Mouse (Mus musculus) heart, adult 8-10 months (tissue): ENCODE measurements around the gene Eif3g. TPM values are rescaled to one million over a fixed set of nuclear protein-coding genes. Genes with fewer than 3 reads are reported as not detected.

Experiments used
- DNase-seq: peaks from one replicate; pipeline ENCODE4 v3.0.0; 2022; ENCODE audit warnings: low spot score
- total RNA-seq, 4 experiments: library from RNA; stranded (reverse); gene quantifications; 2 replicates each; pipeline ENCODE4 v1.2.4; 2022

The Eif3g gene
- 100 to 1,000 TPM; 106 to 121 (median 110) TPM for total RNA-seq

DNA sequence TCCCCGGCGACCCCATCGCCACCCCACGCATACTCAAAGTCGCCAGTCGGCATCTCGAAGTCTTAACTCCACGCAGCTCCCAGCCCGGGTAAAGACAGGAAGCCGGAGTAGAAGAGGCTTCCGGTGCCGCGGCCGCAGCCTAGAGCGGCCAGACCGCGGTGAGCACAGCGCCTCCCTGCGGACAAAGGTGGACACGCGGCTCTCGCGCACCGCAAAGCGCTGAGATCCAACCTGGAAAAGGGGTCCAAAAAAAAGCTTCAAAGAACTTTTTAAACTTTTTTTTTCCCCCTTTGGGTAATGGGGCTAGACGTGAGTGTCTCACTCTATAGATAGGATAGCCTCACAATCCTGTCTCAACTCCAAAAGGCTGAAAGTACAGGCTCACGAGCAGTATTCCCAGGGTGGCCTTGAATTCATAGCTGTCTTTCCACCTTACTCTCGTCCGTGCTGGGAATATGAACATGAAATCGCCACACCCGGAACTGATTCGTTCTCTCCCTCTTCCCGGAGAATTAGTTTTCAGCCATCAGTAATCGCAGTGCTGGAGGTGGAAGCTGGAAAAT is at the start of gene Eif3g:
Gene Eif3g, minus strand, starts transcription at position 113 of the 563 bp plus-strand sequence.
- peak; percentile 83 for DNase-seq

DNA sequence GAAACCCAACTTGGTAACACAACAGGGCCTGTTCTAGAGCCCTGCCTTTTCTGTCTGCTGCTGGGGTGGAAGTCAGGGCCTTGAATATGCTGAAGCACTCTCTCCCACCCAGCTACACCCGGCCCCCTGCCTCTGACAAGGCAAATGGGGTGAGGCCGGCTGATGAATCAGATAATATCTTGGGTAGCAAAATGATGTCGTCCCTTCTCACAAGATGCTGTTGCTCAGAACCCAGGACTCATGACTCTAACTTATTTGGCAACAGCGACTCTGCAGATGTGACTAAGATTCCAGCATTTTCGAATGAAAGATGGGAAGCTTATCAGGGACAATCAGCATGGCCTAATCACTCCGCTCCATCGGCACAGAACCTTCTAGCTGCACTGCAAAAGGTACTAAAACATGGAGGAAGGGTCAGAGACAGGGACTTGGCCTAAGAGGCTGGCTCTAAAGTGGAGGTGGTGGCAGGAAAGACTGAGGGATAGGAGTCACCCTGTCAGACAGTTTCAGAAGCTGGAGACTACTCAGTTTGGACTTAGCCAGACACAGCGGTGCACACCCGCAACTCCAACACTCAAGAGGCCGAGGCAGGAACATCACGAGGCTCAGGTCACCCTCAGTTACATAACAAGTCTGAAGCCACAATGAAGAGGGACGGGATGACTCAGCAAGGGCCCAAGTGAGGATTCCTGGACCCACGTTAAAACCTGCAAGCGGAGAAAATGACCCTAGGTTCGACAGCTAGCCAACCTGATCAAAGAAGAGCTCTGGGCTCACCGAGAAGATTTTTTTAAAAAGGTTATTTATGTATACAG is 47.9 kb upstream of the Eif3g start:
- no peak for DNase-seq

DNA sequence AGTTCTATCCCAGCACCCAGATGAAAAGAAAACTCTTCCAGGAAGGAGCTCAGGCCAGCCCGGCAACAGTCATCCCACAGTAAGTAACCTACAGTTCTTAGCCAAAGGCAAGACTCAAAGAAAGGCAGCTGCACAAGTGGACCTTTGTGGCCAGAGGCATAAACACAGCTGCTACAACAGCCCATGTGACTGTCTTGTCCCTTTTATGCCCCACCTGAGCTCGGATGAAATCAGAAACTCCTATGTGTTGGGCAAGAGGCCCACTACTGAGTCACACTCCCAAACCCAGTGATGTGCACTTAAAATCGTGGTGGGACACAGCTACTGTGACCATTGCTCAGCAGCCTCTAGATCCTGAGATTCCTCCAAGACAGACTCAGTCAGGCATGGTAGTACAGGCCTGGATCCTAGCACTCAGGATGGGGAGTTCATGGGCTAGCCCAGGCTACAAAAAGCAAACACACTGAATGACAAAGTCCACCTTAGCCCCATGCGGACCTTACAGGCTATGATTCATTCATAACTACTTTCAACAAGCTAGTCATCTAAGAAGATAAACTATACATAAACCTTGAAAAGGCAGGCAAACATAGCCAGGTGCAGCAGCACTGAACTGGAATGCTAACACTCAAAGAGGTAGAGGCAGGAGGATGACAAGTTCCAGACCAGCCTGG is 46.4 kb upstream of the Eif3g start:
- DNase-seq: no peak

DNA sequence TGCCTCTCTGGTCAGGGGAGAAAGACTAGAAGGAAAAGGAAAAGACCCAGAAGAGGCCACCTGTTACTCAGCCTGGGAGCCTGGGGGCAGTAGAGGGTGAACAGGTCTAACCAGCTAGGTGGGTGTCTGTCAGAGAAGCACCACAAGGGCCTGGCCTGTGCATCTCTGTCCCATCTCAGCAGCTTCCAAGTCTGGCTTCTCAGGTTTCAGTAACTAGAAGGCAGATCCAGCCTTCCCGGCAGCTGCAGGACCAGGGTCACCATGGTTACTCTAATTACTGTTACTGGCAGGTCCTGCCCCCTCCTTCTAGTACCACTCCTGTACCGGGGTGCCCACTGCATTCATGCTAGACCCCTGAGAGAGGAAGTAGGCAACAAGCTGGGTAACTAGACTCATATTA is 45.5 kb upstream of the Eif3g start:
- DNase-seq: no peak

DNA sequence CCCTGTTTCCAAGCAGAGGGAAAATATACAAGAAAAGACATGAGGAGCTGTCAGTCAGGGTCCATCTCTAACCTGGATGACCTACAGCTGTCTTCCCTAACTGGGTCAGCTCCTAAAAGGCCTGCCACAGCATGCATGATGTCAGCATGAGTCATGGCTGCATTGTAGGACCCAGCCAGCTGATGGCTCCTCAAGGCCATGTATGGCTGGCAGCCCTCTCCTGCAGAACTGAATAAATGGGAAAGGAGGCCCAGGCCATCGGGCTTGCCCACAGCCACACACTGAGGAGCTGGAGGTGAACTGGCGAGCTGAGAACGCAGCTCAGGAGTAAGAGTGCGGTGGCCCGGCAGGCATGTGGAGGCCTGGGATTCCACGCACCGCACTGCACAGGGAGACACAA is 45.0 kb upstream of the Eif3g start:
- no peak for DNase-seq

DNA sequence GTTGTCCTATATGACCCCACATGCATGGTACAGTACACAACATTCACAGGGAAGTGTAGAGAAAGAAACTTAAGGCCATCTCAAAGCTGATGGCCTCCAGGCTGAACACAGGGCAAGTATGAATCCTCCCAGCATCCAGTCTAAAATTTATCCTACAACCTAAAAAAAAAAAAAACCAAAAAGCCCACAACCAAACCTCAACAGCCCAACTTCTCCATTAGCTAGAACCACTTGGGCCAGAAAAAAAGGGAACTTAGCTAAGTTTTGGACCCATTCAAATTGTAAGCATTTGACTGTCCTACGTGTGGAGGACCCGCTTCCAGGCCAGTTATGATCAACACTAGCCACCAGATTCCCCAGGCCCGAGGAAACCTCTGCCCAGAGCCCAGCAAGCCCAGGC is 24.8 kb upstream of the Eif3g start:
- DNase-seq: no peak

DNA sequence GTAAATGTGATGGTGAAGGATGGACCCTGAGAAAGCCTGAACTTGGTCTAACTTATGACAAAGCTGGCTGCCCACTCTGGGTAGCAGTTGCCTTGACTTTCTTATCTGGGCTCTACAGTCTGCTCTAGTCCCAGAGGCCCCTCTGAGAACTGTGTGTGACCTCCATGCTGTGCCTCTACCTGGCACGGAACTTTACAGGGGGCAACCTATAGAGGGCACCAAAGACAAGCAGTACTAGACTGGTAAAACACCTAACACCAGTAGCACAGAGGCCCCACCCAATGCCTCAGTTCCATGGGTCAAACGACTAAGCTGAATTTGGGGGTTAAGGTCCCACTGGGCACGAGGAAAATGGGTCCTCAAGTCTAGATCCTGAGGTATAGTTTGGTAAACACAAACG is 17.7 kb upstream of the Eif3g start:
- no peak for DNase-seq

DNA sequence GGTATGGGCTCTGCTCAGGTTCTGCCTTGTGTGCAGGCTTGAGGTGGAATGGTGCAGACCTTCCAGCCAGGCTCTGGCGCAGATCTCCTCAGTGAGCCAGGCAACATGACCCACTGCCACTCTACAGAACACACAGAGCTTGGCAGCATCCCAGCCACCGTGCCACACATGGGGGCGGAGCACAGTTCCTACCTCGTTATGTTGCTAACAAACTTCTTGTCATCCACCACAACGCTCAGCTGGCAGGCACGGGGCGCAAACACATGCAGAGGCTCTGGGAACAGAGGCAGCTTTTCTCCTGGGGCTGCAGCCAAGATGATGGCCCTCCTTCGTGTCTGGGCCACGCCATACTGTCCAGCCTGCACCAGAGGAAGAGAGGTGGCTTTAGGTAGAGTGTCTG is 11.5 kb upstream of the Eif3g start:
- no peak for DNase-seq

DNA sequence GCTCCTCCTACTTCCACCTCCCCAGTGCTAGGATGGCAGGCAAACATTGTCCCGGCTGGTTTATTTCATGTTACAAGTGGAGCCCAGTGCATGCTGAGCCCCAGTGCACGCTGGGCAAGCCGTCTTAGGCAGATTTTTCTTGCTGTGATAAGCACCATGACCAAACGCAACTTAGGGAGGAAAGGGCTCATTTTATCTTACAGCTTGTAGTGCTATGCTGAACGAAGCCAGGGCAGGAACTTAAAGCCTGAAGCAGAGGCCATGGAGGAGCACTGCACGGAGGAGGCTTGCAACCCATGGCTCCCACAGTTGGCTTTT is 3.7 kb upstream of the Eif3g start:
- no peak for DNase-seq

DNA sequence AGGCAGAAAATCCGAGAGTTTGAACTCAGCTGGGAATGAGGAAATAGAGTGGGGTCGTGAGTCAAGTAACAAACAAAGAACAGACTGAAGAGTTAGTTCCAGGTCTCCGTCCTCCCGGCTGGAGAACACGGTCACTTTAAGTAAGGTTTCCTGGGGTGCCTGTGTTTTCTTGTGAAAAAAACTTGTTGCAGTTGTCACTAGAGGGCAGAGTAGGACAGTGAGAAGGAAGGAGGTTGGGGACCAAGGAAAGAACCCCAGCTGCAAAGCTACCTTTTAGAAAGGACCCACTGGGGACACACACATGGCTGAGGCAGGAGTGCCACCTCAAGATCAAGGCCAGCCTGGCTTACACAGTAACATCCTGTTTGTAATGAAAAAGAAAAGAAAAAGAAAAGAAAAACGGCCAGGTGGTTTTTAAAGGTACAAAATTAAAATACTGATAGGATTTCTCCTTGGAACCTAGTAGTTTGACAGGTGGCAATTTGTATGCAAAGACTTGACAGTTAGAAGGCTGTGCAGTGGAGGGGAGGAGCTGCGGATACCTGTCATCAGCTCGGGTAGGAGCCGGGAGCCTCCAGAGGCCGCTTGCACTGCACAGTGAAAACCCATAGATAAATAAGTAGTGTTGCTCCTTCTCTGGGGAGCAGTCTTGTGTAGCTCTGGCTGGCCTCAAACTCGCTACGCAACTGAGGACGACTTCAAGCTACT is 3.2 kb upstream of the Eif3g start:
- DNase-seq: peak; percentile 68

DNA sequence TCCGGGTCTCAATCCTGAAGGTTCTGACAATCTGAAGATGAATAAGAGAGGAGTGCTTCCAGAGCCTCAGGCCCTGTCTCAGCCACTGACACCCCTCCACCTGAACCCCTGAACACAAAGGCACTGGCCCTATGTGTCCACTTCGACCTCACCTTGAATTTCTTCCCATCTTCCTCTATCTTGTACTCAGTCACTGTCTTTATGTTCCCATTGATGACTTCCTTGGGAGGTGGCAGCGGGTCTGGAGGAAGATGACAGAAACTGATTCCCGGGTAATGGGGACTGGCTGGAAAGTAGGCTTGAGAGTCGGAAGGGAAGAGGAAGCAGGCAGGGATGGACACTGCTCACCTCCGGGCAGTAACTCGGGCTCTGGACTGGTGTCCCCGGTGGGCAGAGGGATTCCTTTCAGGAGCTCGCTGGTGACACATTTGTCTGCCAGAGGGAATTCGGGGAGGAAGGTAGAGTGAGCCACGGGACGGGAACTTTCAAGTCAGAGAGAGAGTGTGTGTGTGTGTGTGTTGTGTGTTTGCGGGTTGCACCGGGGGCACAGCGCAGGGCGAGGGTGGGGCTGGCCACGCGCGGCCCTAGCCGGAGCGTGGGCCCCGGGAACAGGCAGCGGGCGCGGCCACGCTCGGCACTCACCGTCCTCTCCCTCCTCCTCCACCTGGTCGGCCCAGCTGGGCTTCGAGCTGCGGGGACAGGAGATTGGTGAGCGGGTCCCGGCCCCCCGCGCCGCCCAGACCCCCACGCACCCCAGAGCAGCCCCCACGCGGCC is 500 bp downstream of the Eif3g start:
- no peak for DNase-seq

DNA sequence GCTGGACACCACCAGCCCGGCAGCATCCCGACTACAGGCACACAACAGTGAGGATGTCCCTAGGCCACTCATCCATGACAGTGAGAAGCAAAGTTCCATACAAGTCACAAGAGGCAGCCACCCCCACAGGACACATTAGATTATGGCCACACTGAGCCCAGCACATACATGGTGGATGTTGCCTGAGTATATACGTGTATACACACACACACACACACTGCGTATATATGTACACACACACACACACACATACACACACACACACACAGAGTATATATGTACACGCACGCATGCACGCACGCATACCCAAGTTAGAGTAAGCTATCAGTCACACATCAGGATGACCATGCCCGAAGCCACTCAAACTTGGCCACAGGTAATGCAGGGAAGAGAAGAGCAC is 3.0 kb downstream of the Eif3g start:
- DNase-seq: no peak

DNA sequence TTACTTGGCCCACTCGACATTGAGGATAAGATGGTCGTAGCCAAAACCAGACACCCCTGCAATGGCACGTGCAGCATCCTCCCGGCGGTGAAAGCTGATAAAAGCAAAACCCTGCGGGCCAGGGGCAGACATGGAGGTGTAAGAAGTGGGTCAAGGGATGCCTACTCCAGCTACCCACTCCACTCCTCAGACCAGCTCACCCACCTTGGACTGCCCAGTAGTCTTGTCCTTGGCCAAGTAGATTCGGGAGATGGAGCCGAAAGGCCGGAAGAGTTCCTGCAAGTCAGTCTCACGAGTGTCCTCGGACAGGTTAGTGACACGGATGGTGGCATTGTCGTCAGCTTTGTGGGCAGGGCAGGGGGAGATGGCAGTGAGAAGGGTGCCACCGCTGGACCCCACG is 3.8 kb downstream of the Eif3g start:
- no peak for DNase-seq

DNA sequence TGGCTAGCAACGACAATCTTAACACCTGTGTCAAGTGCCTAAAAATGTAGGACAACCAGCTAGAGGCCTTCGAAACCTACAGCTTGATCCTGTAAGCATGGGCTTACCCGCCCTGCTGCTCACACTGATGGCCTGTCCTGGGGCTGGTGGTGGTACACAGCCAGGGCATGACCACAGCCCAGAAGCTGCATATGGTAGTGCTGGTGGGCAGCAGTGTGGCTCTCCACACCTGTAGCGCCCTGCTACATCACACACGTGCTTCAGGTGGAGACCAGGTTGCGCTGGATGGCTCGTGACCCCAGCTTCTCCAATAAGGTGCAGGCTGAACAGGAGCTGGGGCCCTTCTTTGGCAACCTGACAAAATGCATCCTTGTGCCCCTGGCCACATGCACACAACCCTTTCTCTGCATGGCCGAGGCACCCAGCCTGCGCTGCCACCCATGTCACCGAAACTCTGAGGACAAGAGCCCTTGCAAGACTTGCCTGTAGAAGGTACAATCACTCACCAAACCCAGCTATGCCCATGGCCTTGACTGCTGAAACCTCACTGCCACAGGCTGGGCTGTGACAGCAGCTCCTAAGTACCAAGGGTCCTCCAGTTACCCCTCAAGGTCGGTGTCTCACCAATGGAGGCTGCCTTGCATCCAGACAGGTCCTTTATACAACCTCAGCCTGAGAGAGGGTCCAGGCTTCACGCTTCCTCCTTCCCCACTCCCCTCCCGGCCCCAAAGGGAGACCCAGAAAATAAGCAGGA is 4.7 kb downstream of the Eif3g start:
- no peak for DNase-seq

DNA sequence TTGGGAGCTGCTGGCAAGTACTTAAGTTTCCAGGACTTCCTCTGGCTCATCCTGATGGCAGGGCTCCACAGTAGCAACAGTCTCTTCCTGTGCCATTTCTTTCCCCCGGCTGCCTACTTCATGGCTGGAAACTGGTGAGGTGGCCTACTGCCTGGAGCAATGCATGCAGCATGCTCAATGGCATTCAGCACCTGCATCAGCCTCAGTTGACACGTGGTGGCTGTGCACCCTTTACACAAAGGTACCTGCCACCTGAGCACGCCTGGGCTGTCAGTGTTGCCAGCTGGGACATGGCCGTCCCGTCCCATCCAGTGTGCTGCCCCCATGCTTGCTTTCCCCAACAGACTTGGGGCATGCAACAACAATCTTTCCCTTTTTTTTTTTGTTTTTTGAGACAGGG is 5.4 kb downstream of the Eif3g start:
- no peak for DNase-seq

DNA sequence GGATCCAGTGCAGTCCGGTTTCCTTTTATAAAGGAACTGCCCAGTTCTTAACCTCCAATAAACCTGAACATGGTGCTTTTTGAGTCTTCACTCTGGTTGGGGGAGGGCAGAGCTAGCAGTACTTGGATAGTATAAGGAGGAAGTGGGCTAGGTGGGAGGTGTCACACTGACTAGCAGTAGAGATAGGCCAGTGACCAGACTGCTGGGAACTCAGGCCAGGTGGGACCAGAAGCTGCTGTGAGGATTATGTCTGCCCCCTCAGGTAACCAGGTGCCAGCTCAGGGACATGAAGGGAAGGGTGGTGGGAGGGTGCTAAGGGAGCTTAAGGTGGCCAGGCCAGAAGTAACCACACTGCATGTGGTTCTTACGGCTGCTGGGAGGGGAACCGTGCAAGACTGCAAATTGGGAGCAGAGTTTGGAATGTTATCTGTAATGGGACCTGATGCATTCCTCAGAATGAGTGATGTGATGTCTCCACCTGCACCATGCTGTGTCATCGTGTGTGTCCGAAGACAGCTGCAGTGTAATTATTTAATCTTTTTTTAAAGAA is 6.2 kb downstream of the Eif3g start:
- no peak for DNase-seq

DNA sequence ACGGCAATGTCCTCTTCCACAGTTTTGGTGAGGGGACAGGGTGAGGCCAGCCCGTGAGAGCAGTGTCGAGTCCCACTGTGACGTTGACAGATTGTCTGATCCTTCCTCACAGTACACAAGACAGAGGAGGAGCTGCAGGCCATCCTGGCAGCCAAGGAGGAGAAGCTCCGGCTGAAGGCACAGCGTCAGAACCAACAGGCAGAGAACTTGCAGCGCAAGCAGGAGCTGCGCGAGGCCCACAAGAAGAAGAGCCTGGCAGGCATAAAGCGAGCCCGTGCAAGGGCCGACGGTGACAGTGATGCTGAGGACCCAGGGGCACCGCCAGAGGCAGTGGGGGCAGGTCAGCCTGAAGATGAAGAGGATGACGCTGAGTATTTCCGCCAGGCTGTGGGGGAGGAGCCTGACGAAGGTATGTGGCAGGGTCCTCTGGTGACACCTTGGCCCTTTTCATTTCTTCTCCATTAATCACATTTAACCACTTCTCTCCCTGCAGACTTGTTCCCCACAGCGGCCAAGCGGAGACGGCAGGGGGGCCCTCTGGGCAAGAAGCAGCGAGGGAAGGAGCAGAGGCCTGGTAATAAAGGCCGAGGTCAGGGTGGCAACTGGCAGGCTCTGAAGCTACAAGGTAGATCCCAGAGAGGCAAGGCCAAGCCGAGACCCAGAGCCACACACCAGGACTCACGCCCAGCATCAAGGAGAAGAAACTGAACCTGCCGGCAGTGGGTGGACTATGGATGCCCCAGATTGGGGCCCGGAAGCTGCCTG is 6.9 kb downstream of the Eif3g start:
- DNase-seq: no peak

DNA sequence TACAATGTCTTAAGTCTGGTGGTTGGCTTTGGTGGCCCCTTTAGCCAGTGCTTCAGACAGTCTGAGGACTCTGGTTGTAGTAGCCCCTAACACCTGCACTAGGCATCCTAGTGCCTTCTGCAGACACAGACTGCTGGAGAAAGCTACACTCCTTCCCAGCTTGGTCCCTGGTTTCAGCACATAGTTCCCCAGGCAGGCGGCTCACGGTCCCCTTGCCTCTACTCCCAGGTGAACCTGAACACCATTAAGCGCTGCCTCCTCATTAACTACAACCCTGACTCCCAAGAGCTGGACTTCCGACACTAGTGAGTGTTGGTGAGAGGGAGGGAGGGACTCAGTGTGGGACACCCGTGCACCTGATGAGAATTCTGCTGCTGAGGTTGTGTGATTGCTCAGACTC is 8.0 kb downstream of the Eif3g start:
- DNase-seq: no peak

DNA sequence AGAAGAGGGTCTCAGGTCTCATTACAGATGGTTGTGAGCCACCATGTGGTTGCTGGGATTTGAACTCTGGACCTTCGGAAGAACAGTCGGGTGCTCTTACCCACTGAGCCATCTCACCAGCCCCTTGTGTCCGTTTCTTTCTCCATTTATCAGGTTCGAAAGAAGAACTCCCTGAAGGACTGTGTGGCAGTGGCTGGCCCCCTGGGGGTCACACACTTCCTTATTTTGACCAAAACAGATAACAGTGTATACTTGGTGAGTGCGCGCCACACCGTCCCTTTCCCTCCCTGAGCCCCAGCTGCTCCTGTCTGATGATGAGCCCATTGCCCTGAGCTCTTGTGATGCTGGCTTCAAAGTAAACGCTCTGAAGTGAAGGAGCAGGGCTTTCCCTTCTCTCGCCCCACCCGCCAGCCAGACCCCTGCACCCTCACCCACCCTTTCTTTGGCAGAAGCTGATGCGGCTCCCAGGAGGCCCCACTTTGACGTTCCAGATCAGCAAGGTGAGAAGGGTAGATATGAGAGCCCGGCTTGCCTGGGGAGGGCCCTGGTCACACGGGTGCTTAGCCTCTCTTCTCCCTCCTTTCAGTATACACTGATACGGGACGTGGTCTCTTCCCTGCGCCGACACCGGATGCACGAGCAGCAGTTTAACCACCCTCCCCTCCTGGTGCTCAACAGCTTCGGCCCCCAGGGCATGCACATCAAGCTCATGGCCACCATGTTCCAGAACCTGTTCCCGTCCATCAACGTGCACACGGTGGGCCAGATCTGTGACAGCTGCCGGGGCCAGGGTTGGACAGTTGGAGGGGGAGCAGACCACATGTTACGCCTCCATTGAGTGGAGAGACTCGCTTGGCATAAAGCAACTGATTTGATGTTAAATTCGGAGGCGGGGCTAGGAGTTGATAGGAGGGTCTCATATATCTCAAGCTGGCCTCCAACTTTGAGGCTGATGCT is 9.0 kb downstream of the Eif3g start:
- no peak for DNase-seq
